Mouse (Mus musculus): ENCODE data around the gene Ubtd1.

- TF ChIP-seq POLR2A (IDR thresholded peaks at IDR 0.05; ENCODE audit: extremely low read depth, insufficient read depth, low read length) (no peak), CTCF (IDR thresholded peaks at IDR 0.05; ENCODE audit: extremely low read depth, insufficient read depth, low read length) (no peak)
Observed at GRCm38 (mm10) chr19:42075051-42075450, 93.5 kb downstream of the Ubtd1 start.

All from cortical plate, adult 2 months (tissue).